Mouse (Mus musculus): Measurements from ENCODE around the gene Auts2. TPM values are rescaled to one million over a fixed set of nuclear protein-coding genes. Genes with fewer than 3 reads are reported as not detected.

Gene Auts2
- polyA plus RNA-seq, 1 experiment from 2014 or later, result 36.0 TPM

- Histone ChIP-seq H3K36me3 (ENCODE audit: control insufficient read depth, insufficient read depth, low read length) (no peaks in the 10 kb centered on the region), H3K4me2 (no peak overlapping the region), H3K4me1 (ENCODE audit: control insufficient read depth, insufficient read depth, low read length) (no peaks in the 10 kb centered on the region), H3K27me3 (ENCODE audit: control insufficient read depth, insufficient read depth, low read length) (peaks cover 4% of the 10 kb centered on the region; the same call in 1 of the 2 replicates), H3K27ac (ENCODE audit: low read depth, low read length) (no peak overlapping the region), H3K4me3 (ENCODE audit: low read depth, low read length) (no peak overlapping the region), H3K9me3 (ENCODE audit: control insufficient read depth, low read length) (no peaks in the 10 kb centered on the region), H3K9ac (ENCODE audit: low read length) (no peak overlapping the region)
- ATAC-seq (ENCODE audit: low FRiP score), result peak; percentile 61
- DNase-seq (ENCODE audit: low spot score, missing footprints), result peak; percentile 98
- 33% methylated on average over 11 of the region's 11 CpGs for WGBS
Observed at GRCm38 (mm10) chr5:131427734-131428413, 1115.3 kb downstream of the Auts2 start.

GRCm38 (mm10) chr5:131422737-131423136, 1120.4 kb downstream of the Auts2 start:
- no peaks in the 10 kb centered on the region for H3K36me3 ChIP-seq (ENCODE audit: control insufficient read depth, insufficient read depth, low read length)
- WGBS, result 92% methylated on average over 3 of the region's 3 CpGs

GRCm38 (mm10) chr5:131420406-131420805, 1122.7 kb downstream of the Auts2 start:
- H3K36me3 ChIP-seq (ENCODE audit: control insufficient read depth, insufficient read depth, low read length), result no peaks in the 10 kb centered on the region
- peaks cover 4% of the 10 kb centered on the region; the same call in 1 of the 2 replicates for H3K27me3 ChIP-seq (ENCODE audit: control insufficient read depth, insufficient read depth, low read length)
- WGBS, result 75% methylated on average over 2 of the region's 2 CpGs
- no peak overlapping the region for H3K27ac ChIP-seq (ENCODE audit: low read depth, low read length)
- no peaks in the 10 kb centered on the region for H3K9me3 ChIP-seq (ENCODE audit: control insufficient read depth, low read length)
- ATAC-seq (ENCODE audit: low FRiP score) (no peak), DNase-seq (ENCODE audit: low spot score, missing footprints) (no peak)
- H3K4me3 ChIP-seq (ENCODE audit: low read depth, low read length), result no peak overlapping the region
- H3K9ac ChIP-seq (ENCODE audit: low read length), result no peak overlapping the region
- no peaks in the 10 kb centered on the region for H3K4me1 ChIP-seq (ENCODE audit: control insufficient read depth, insufficient read depth, low read length)
- no peak overlapping the region for H3K4me2 ChIP-seq

More at GRCm38 (mm10) chr5:131422737-131423136, 1120.4 kb downstream of the Auts2 start:
- Histone ChIP-seq H3K9me3 (ENCODE audit: control insufficient read depth, low read length) (no peaks in the 10 kb centered on the region), H3K4me3 (ENCODE audit: low read depth, low read length) (no peak overlapping the region), H3K27ac (ENCODE audit: low read depth, low read length) (no peak overlapping the region), H3K4me2 (no peak overlapping the region), H3K27me3 (ENCODE audit: control insufficient read depth, insufficient read depth, low read length) (peaks cover 4% of the 10 kb centered on the region; the same call in 1 of the 2 replicates), H3K4me1 (ENCODE audit: control insufficient read depth, insufficient read depth, low read length) (no peaks in the 10 kb centered on the region), H3K9ac (ENCODE audit: low read length) (no peak overlapping the region)
- DNase-seq (ENCODE audit: low spot score, missing footprints), result no peak
- ATAC-seq (ENCODE audit: low FRiP score), result no peak

- Histone ChIP-seq H3K4me3 (ENCODE audit: low read depth, low read length) (no peak overlapping the region), H3K27ac (ENCODE audit: low read depth, low read length) (no peak overlapping the region), H3K4me2 (no peak overlapping the region), H3K4me1 (ENCODE audit: control insufficient read depth, insufficient read depth, low read length) (no peaks in the 10 kb centered on the region), H3K9ac (ENCODE audit: low read length) (no peak overlapping the region), H3K36me3 (ENCODE audit: control insufficient read depth, insufficient read depth, low read length) (no peaks in the 10 kb centered on the region), H3K27me3 (ENCODE audit: control insufficient read depth, insufficient read depth, low read length) (no peaks in the 10 kb centered on the region), H3K9me3 (ENCODE audit: control insufficient read depth, low read length) (no peaks in the 10 kb centered on the region)
- ATAC-seq (ENCODE audit: low FRiP score), result no peak
- WGBS, result 93% methylated on average over 1 of the region's 1 CpGs
- DNase-seq (ENCODE audit: low spot score, missing footprints), result no peak
Observed at GRCm38 (mm10) chr5:131415902-131416545, 1127.1 kb downstream of the Auts2 start.

GRCm38 (mm10) chr5:131398250-131398649, 1144.9 kb downstream of the Auts2 start:
- Histone ChIP-seq H3K36me3 (ENCODE audit: control insufficient read depth, insufficient read depth, low read length) (no peaks in the 10 kb centered on the region), H3K27ac (ENCODE audit: low read depth, low read length) (no peak overlapping the region), H3K4me3 (ENCODE audit: low read depth, low read length) (no peak overlapping the region), H3K27me3 (ENCODE audit: control insufficient read depth, insufficient read depth, low read length) (no peaks in the 10 kb centered on the region), H3K4me2 (no peak overlapping the region), H3K9ac (ENCODE audit: low read length) (no peak overlapping the region), H3K4me1 (ENCODE audit: control insufficient read depth, insufficient read depth, low read length) (no peaks in the 10 kb centered on the region), H3K9me3 (ENCODE audit: control insufficient read depth, low read length) (no peaks in the 10 kb centered on the region)
- ATAC-seq (ENCODE audit: low FRiP score) (no peak), DNase-seq (ENCODE audit: low spot score, missing footprints) (peak; percentile 53)
- 92% methylated on average over 3 of the region's 3 CpGs for WGBS

GRCm38 (mm10) chr5:131395756-131396155, 1147.4 kb downstream of the Auts2 start:
- 81% methylated on average over 8 of the region's 8 CpGs for WGBS

More at GRCm38 (mm10) chr5:131395756-131396155, 1147.4 kb downstream of the Auts2 start:
- Histone ChIP-seq H3K4me3 (ENCODE audit: low read depth, low read length) (no peak overlapping the region), H3K27me3 (ENCODE audit: control insufficient read depth, insufficient read depth, low read length) (no peaks in the 10 kb centered on the region), H3K4me2 (no peak overlapping the region), H3K9me3 (ENCODE audit: control insufficient read depth, low read length) (no peaks in the 10 kb centered on the region), H3K4me1 (ENCODE audit: control insufficient read depth, insufficient read depth, low read length) (no peaks in the 10 kb centered on the region), H3K27ac (ENCODE audit: low read depth, low read length) (no peak overlapping the region), H3K36me3 (ENCODE audit: control insufficient read depth, insufficient read depth, low read length) (no peaks in the 10 kb centered on the region), H3K9ac (ENCODE audit: low read length) (no peak overlapping the region)
- no peak for ATAC-seq (ENCODE audit: low FRiP score)
- peak; percentile 37 for DNase-seq (ENCODE audit: low spot score, missing footprints)

Measured in midbrain, embryonic 11.5 days (tissue).